Mouse (Mus musculus) midbrain, embryonic 12.5 days (tissue): ENCODE results near the gene Chd8. TPM values are rescaled to one million over a fixed set of nuclear protein-coding genes. Genes with fewer than 3 reads are reported as not detected.

Source experiments
- ATAC-seq: fragments of 200-750 bp; cut with Nextera tagmentation; 2 replicates; pipeline ENCODE4 v1.8.0; 2017; ENCODE audit warnings: low read depth, moderate TSS enrichment, moderate library complexity; ENCODE audit not compliant: low FRiP score
- H3K27ac ChIP-seq: fragments of 300-500 bp; sonication (generic); replicated peaks from 2 replicates; pipeline ENCODE4 v1.5.1; 2016; ENCODE audit warnings: mild to moderate bottlenecking
- H3K27me3 ChIP-seq: fragments of 300-500 bp; sonication (generic); 2 replicates; pipeline ENCODE4 v1.6.1; 2016; ENCODE audit warnings: mild to moderate bottlenecking
- H3K36me3 ChIP-seq: fragments of 300-500 bp; sonication (generic); 2 replicates; pipeline ENCODE4 v1.6.1; 2016
- H3K4me1 ChIP-seq: fragments of 300-500 bp; sonication (generic); 2 replicates; pipeline ENCODE4 v1.6.1; 2016
- H3K4me2 ChIP-seq: fragments of 300-500 bp; sonication (generic); replicated peaks from 2 replicates; pipeline ENCODE4 v1.6.1; 2016; ENCODE audit warnings: mild to moderate bottlenecking, moderate library complexity
- H3K4me3 ChIP-seq: fragments of 300-500 bp; sonication (generic); 2 replicates; pipeline ENCODE4 v1.5.1; 2016; ENCODE audit warnings: mild to moderate bottlenecking
- H3K9ac ChIP-seq: fragments of 300-500 bp; sonication (generic); replicated peaks from 2 replicates; pipeline ENCODE4 v1.6.1; 2016; ENCODE audit warnings: mild to moderate bottlenecking, moderate library complexity
- H3K9me3 ChIP-seq: fragments of 300-500 bp; sonication (generic); 2 replicates; pipeline ENCODE4 v1.6.1; 2016; ENCODE audit warnings: mild to moderate bottlenecking
- WGBS: fragments of 180-500 bp; shearing (Covaris S2); methylation state at CpG from one replicate; pipeline ENCODE4 v1.1.7; 2016; 5-methylcytosine and 5-hydroxymethylcytosine counted together
- polyA plus RNA-seq: library from polyadenylated mRNA; unstranded; fragments of >200 nt; fragmentation: Nextera tagmentation; extraction: Ambion mirVana; gene quantifications from 2 replicates; pipeline ENCODE4 v1.2.1, GENCODE M21; 2016

Gene Chd8
- polyA plus RNA-seq, 1 experiment from 2014 or later = 62.5 TPM

- peak overlapping the region; percentile 93 for H3K4me3 ChIP-seq
- H3K27me3 ChIP-seq = no peaks in the 10 kb centered on the region
- peak overlapping the region; percentile 78 for H3K9ac ChIP-seq
- H3K27ac ChIP-seq = peak overlapping the region; percentile 93
- H3K4me1 ChIP-seq = peaks cover 22% of the 10 kb centered on the region
- H3K36me3 ChIP-seq = no peaks in the 10 kb centered on the region
- H3K4me2 ChIP-seq = peak overlapping the region; percentile 79
- H3K9me3 ChIP-seq = no peaks in the 10 kb centered on the region
- ATAC-seq = no peak
- WGBS = 9% methylated on average over 18 of the region's 18 CpGs
Observed at GRCm38 (mm10) chr14:52256311-52257175, 1.0 kb downstream of the Chd8 start.

GRCm38 (mm10) chr14:52246129-52246528 is 11.5 kb downstream of the Chd8 start:
- no peaks in the 10 kb centered on the region for H3K36me3 ChIP-seq
- no peaks in the 10 kb centered on the region for H3K27me3 ChIP-seq
- no peaks in the 10 kb centered on the region for H3K9me3 ChIP-seq
- H3K4me2 ChIP-seq = no peak overlapping the region
- ATAC-seq = no peak
- WGBS = 85% methylated on average over 4 of the region's 4 CpGs
- no peak overlapping the region for H3K9ac ChIP-seq
- H3K27ac ChIP-seq = no peak overlapping the region
- peaks cover 13% of the 10 kb centered on the region for H3K4me1 ChIP-seq
- no peak overlapping the region for H3K4me3 ChIP-seq

DNA sequence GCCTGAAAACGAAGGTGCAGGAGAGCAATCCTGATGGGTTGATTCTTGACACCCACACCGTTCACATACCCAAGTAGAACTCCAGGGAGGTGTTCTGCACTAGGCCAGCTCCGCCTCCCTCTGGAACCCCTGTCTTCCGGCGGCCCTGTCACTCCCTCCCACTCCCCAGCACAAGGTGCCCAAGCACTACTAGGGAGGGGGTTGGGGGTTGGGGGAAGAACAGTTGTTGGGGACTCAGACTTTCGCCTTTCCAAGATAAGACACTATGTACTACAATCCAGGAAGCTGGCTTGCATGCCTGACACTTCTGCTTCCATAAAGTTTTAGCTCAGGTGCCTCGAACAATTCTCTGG is 12.9 kb downstream of the Chd8 start:
- Histone ChIP-seq H3K4me1 (peaks cover 13% of the 10 kb centered on the region), H3K9me3 (no peaks in the 10 kb centered on the region), H3K9ac (peak overlapping the region; percentile 86), H3K4me3 (peak overlapping the region; percentile 82), H3K36me3 (peaks cover 4% of the 10 kb centered on the region; the same call in 1 of the 2 replicates), H3K27ac (peak overlapping the region; percentile 36; the same call in 1 of the 2 replicates), H3K4me2 (peak overlapping the region; percentile 83), H3K27me3 (no peaks in the 10 kb centered on the region)
- 8% methylated on average over 7 of the region's 7 CpGs for WGBS
- ATAC-seq = peak; percentile 87

DNA sequence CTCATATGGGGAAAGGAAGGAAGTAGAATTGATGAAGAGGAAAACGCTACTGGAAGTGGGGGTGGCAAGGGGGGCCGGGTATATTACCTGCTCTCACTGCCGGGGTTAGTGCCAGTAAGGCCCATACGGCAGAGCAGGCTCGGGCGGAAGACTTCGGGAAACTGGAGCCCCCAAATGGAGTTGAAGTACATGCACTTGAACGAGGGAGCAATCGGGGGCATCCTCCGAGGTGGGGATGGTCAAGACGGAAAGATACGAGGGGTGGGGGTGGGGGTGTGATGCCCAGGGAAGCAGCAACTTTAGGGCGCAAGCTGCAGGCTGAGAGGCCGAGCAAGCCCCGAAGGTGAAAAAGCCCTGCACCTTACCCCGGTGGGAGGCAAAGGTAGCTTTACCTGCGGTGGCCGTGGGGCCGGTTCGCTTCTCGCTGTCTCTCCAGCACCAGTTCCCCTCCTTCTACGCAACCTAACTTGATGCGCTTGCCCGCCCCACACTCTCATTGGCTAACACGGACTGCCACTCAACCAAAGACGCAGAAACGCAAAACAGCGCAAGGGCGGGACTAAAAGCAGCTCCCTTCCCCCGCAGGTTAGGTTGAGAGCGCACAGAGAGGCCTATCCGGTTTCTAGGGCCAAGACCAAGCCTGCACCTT is 13.4 kb downstream of the Chd8 start:
- Histone ChIP-seq H3K9me3 (no peaks in the 10 kb centered on the region), H3K27ac (peak overlapping the region; percentile 54; the same call in 1 of the 2 replicates), H3K27me3 (no peaks in the 10 kb centered on the region), H3K36me3 (peaks cover 4% of the 10 kb centered on the region; the same call in 1 of the 2 replicates), H3K4me3 (peak overlapping the region; percentile 82), H3K4me1 (peaks cover 13% of the 10 kb centered on the region), H3K9ac (peak overlapping the region; percentile 86), H3K4me2 (peak overlapping the region; percentile 83)
- under 1% methylated on average over 32 of the region's 32 CpGs for WGBS
- peak; percentile 100 for ATAC-seq

DNA sequence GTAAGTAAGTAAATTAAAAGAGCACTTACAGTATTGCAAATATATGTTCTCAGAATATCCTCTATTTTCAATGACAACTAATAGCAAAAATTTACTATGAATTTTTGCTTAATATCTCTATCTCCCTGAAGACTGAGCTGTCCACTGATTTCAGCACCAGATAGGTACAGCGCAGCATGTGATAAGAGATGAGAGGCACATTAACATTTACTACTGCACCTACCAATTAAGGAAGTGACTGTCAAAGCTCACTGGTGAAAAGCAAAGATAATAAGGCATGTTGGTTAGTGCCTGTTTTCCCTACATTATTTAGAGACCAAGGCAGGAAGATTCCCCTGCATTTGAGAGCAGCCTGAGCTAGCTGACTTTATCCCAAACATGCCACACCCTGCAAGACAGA is 21.4 kb downstream of the Chd8 start:
- Histone ChIP-seq H3K4me2 (no peak overlapping the region), H3K4me1 (no peaks in the 10 kb centered on the region), H3K27ac (no peak overlapping the region), H3K9me3 (no peaks in the 10 kb centered on the region), H3K9ac (no peak overlapping the region), H3K4me3 (no peak overlapping the region), H3K27me3 (no peaks in the 10 kb centered on the region), H3K36me3 (peaks cover 68% of the 10 kb centered on the region)
- 100% methylated on average over 1 of the region's 1 CpGs for WGBS
- ATAC-seq = no peak

DNA sequence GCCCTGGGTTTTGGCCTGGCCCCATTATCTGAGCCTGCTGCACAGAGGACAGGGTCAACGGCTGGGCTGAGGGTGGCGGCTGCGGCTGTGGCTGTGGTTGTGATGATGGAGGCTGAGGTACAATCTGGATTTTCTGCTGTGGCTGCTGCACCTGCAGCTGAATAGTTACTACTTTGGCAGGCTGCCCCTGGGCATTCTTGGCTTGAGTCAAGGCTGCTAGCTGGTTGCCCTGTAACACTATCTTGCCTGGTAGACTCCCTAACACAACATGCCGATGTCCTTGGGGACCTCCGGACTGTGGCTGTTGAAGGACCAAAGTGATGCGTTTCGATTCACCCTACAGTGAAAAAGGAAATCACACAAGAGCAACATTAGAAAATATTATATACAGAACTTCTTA is 22.4 kb downstream of the Chd8 start:
- WGBS = 94% methylated on average over 7 of the region's 7 CpGs

DNA sequence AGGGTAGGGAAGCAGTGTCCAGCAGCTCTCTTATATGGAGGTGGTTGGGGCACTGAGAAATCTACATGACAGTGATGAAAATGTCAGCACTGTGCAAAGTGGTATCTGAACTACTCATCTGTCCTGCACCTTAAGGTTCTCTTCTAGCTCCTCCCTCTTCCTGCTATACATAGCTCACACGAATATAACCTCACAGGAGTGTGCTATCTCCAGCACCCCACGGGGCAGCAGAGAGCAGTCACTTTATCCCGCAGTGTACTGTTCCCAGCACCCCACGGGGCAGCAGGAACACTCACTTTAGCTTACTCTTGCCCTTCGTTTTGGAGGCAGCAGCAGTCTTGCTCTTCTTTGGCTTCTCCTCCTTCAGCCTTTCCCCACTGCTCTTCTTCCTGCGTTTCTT is 25.3 kb downstream of the Chd8 start:
- Histone ChIP-seq H3K27me3 (no peaks in the 10 kb centered on the region), H3K9me3 (no peaks in the 10 kb centered on the region), H3K4me1 (no peaks in the 10 kb centered on the region), H3K4me3 (no peak overlapping the region), H3K36me3 (peaks cover 99% of the 10 kb centered on the region), H3K27ac (no peak overlapping the region), H3K4me2 (no peak overlapping the region), H3K9ac (no peak overlapping the region)
- WGBS = 86% methylated on average over 6 of the region's 6 CpGs
- ATAC-seq = no peak

More for the DNA sequence above, 22.4 kb downstream of the Chd8 start:
- Histone ChIP-seq H3K36me3 (peaks cover 75% of the 10 kb centered on the region), H3K9ac (no peak overlapping the region), H3K4me1 (no peaks in the 10 kb centered on the region), H3K9me3 (no peaks in the 10 kb centered on the region), H3K4me2 (no peak overlapping the region), H3K27me3 (no peaks in the 10 kb centered on the region), H3K27ac (no peak overlapping the region), H3K4me3 (no peak overlapping the region)
- ATAC-seq = no peak

- Histone ChIP-seq H3K9ac (no peak overlapping the region), H3K4me3 (no peak overlapping the region), H3K4me2 (no peak overlapping the region), H3K27me3 (no peaks in the 10 kb centered on the region), H3K27ac (no peak overlapping the region), H3K4me1 (no peaks in the 10 kb centered on the region), H3K9me3 (no peaks in the 10 kb centered on the region), H3K36me3 (peaks cover 95% of the 10 kb centered on the region)
- 94% methylated on average over 2 of the region's 2 CpGs for WGBS
- ATAC-seq = no peak
Observed at GRCm38 (mm10) chr14:52225972-52226371, 31.6 kb downstream of the Chd8 start.

DNA sequence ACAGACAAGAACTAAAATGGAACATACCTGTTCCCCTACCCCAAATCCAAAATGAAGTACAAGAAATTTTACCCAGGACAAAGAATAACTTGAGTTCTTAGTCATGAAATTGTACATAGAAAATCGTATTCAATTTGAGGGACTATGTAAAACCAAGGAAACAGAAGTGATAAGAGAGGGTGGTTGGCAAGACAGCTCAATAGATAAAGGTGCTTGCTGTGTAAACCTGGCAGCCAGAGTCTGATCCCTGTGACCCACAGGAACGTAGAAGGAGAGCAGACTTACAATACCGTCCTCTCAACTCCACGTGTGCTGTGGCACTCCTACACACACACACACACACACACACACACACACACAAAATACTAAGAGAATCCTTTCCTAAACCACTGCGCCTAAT is 40.3 kb downstream of the Chd8 start:
- peaks cover 92% of the 10 kb centered on the region for H3K36me3 ChIP-seq
- no peak overlapping the region for H3K9ac ChIP-seq
- WGBS = 89% methylated on average over 5 of the region's 5 CpGs
- no peak overlapping the region for H3K4me2 ChIP-seq
- no peak overlapping the region for H3K4me3 ChIP-seq
- ATAC-seq = no peak
- no peaks in the 10 kb centered on the region for H3K9me3 ChIP-seq
- no peaks in the 10 kb centered on the region for H3K4me1 ChIP-seq
- H3K27me3 ChIP-seq = no peaks in the 10 kb centered on the region
- no peak overlapping the region for H3K27ac ChIP-seq

GRCm38 (mm10) chr14:52199412-52199811 is 58.2 kb downstream of the Chd8 start:
- 97% methylated on average over 4 of the region's 4 CpGs for WGBS
- no peak overlapping the region for H3K4me3 ChIP-seq
- ATAC-seq = no peak
- H3K9me3 ChIP-seq = no peaks in the 10 kb centered on the region
- H3K27me3 ChIP-seq = no peaks in the 10 kb centered on the region
- H3K4me2 ChIP-seq = no peak overlapping the region
- peaks cover 52% of the 10 kb centered on the region for H3K36me3 ChIP-seq
- H3K4me1 ChIP-seq = peaks cover 15% of the 10 kb centered on the region
- no peak overlapping the region for H3K27ac ChIP-seq
- H3K9ac ChIP-seq = no peak overlapping the region

DNA sequence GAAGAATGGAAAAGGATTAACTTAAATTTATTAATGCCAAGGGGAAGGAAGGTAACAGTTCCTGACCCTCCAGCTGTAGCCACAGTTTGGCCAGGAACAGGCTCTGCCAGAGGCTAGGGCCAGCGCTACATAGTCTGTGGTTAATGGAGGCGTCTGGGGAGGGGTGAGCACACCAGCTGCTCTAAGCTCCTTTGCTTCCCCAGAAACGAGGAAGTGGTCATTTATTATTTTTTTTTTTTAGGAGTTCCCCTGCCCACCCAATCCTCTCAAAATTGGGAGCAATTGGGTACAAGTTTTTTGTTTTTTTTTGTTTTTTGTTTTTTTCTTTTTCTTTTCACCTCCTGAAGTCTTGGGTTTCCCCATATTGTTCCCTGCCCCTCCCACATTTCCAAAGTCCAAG is 59.4 kb downstream of the Chd8 start:
- Histone ChIP-seq H3K36me3 (peaks cover 45% of the 10 kb centered on the region), H3K4me2 (peak overlapping the region; percentile 68), H3K4me1 (peaks cover 15% of the 10 kb centered on the region), H3K9ac (peak overlapping the region; percentile 98; the same call in 1 of the 2 replicates), H3K27me3 (no peaks in the 10 kb centered on the region), H3K4me3 (peak overlapping the region; percentile 100), H3K9me3 (no peaks in the 10 kb centered on the region), H3K27ac (no peak overlapping the region; the same call in 1 of the 2 replicates)
- 21% methylated on average over 3 of the region's 3 CpGs for WGBS
- ATAC-seq = no peak

GRCm38 (mm10) chr14:52197156-52197878 is 60.3 kb downstream of the Chd8 start, which contains the start of gene Supt16:
Gene Supt16 (minus strand): TSS chr14:52197416.
- under 1% methylated on average over 59 of the region's 59 CpGs for WGBS
- peaks cover 15% of the 10 kb centered on the region for H3K4me1 ChIP-seq
- peaks cover 42% of the 10 kb centered on the region for H3K36me3 ChIP-seq
- no peaks in the 10 kb centered on the region for H3K27me3 ChIP-seq
- peak within 1 kb of the TSS; percentile 68 for H3K4me2 ChIP-seq
- H3K9ac ChIP-seq = peak within 1 kb of the TSS; percentile 98
- ATAC-seq = peak; percentile 96
- H3K9me3 ChIP-seq = no peaks in the 10 kb centered on the region
- H3K4me3 ChIP-seq = peak within 1 kb of the TSS; percentile 100
- peak within 1 kb of the TSS; percentile 98 for H3K27ac ChIP-seq
